Mouse (Mus musculus) forebrain, embryonic 12.5 days (tissue): Measurements from ENCODE around the gene Slc16a9. TPM values are rescaled to one million over a fixed set of nuclear protein-coding genes. Genes with fewer than 3 reads are reported as not detected.

ENCODE experiments used
- ATAC-seq: fragments of 200-750 bp; cut with Nextera tagmentation; 2 replicates; pipeline ENCODE4 v1.8.0; 2017; ENCODE audit warnings: moderate TSS enrichment; ENCODE audit not compliant: low FRiP score
- H3K27ac ChIP-seq: fragments of 300-500 bp; sonication (generic); 2 replicates; pipeline ENCODE4 v1.5.1; 2016; ENCODE audit warnings: mild to moderate bottlenecking
- H3K27me3 ChIP-seq: fragments of 300-500 bp; sonication (generic); 2 replicates; pipeline ENCODE4 v1.6.1; 2016; ENCODE audit warnings: mild to moderate bottlenecking
- H3K36me3 ChIP-seq: fragments of 300-500 bp; sonication (generic); replicated peaks from 2 replicates; pipeline ENCODE4 v1.6.1; 2016; ENCODE audit warnings: mild to moderate bottlenecking
- H3K4me1 ChIP-seq: fragments of 300-500 bp; sonication (generic); 2 replicates; pipeline ENCODE4 v1.6.1; 2016
- H3K4me2 ChIP-seq: fragments of 300-500 bp; sonication (generic); 2 replicates; pipeline ENCODE4 v1.6.1; 2016; ENCODE audit warnings: mild to moderate bottlenecking, moderate library complexity
- H3K4me3 ChIP-seq: fragments of 300-500 bp; sonication (generic); replicated peaks from 2 replicates; pipeline ENCODE4 v1.5.1; 2016; ENCODE audit warnings: mild to moderate bottlenecking
- H3K9ac ChIP-seq: fragments of 300-500 bp; sonication (generic); 2 replicates; pipeline ENCODE4 v1.6.1; 2016; ENCODE audit warnings: mild to moderate bottlenecking
- H3K9me3 ChIP-seq: fragments of 300-500 bp; sonication (generic); 2 replicates; pipeline ENCODE4 v1.6.1; 2016
- WGBS: fragments of 180-500 bp; shearing (Covaris S2); methylation state at CpG from one replicate; pipeline ENCODE4 v1.1.7; 2016; 5-methylcytosine and 5-hydroxymethylcytosine counted together
- polyA plus RNA-seq: library from polyadenylated mRNA; unstranded; fragments of >200 nt; fragmentation: Nextera tagmentation; extraction: Ambion mirVana; gene quantifications from 2 replicates; pipeline ENCODE4 v1.2.1, GENCODE M21; 2016

Gene Slc16a9
- polyA plus RNA-seq, result 0.74 and 0.82 TPM in 2 replicates

DNA sequence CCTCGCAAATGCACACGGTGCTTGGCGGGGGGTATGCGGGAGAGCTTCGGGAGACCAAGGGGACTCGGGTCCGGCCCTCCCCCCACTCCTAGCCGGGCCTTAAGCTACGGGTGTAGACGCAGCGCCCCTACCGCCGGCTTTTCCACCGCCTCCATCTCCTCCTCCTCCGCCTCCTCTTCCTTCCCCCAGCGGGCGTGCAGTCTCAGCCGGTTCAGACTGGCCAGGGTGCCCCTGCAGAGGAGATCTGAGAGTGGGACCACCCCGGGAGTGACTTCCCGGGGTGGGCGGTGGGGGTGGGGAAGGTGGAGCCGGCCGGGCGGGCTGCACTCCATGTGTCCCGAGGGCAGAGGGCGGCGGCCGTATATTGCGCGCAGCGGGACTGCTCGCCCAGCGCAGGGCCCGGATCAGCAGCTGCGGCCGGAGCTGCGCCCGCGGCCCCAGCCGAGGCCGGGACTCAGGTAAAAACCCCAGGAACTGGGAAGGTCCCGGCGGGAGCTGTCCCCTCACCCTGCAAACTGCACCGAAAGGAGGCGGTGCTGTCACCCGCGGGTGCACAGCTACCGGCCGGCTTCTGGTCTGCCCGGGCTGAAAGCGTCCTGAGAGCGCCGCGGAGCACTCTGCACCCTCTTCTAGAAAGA is at the start of gene Slc16a9:
Slc16a9 (plus strand) TSS at position 180 of the 638 bp plus-strand sequence.
- peak within 1 kb of the TSS; percentile 67 for H3K4me3 ChIP-seq
- peak; percentile 92 for ATAC-seq
- peaks cover 6% of the 10 kb centered on the region for H3K4me1 ChIP-seq
- peak within 1 kb of the TSS; percentile 98 for H3K4me2 ChIP-seq
- no peaks in the 10 kb centered on the region for H3K36me3 ChIP-seq
- peaks cover 46% of the 10 kb centered on the region for H3K27me3 ChIP-seq
- H3K27ac ChIP-seq, result no peak within 1 kb of the TSS
- 1% methylated on average over 51 of the region's 54 CpGs for WGBS
- peak within 1 kb of the TSS; percentile 64 for H3K9ac ChIP-seq
- no peaks in the 10 kb centered on the region for H3K9me3 ChIP-seq

DNA sequence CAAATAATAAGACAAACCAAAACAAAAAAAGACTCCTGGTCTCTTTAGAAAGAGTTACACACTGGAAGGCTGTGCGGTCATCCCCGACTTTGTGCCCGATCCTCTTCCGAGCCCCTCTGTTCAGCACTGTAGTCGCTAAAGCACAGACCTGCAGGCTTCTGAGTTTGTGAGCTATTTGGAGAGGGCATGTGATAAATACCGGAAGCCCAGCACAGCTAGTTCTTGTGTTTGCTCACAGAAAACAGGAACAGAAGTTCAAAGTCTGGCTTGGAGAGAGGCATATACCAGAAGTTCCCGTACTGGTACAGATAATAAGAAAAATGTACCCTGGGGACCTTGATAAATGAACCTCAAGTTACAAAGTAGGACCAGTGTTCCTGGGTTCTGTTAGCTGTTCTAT is 49.6 kb upstream of the Slc16a9 start:
- no peak for ATAC-seq
- Histone ChIP-seq H3K27me3 (no peaks in the 10 kb centered on the region), H3K27ac (no peak overlapping the region), H3K9ac (no peak overlapping the region), H3K4me1 (no peaks in the 10 kb centered on the region), H3K36me3 (peaks cover 12% of the 10 kb centered on the region), H3K9me3 (no peaks in the 10 kb centered on the region), H3K4me3 (no peak overlapping the region), H3K4me2 (no peak overlapping the region)
- WGBS, result 85% methylated on average over 7 of the region's 7 CpGs

- no peak overlapping the region for H3K4me3 ChIP-seq
- no peak overlapping the region for H3K27ac ChIP-seq
- no peaks in the 10 kb centered on the region for H3K9me3 ChIP-seq
- H3K9ac ChIP-seq, result no peak overlapping the region
- ATAC-seq, result no peak
- H3K4me2 ChIP-seq, result no peak overlapping the region
- peaks cover 12% of the 10 kb centered on the region for H3K36me3 ChIP-seq
- 63% methylated on average over 7 of the region's 7 CpGs for WGBS
- no peaks in the 10 kb centered on the region for H3K27me3 ChIP-seq
- H3K4me1 ChIP-seq, result no peaks in the 10 kb centered on the region
These were observed 49.1 kb upstream of the Slc16a9 start for GRCm38 (mm10) chr10:70195786-70196185.

- Histone ChIP-seq H3K9ac (no peak overlapping the region), H3K36me3 (peaks cover 12% of the 10 kb centered on the region), H3K9me3 (no peaks in the 10 kb centered on the region), H3K4me2 (no peak overlapping the region), H3K27ac (no peak overlapping the region), H3K27me3 (no peaks in the 10 kb centered on the region), H3K4me3 (no peak overlapping the region), H3K4me1 (peaks cover 5% of the 10 kb centered on the region; the same call in 1 of the 2 replicates)
- ATAC-seq, result no peak
- WGBS, result 91% methylated on average over 6 of the region's 6 CpGs
These were observed 48.2 kb upstream of the Slc16a9 start for GRCm38 (mm10) chr10:70196666-70197065.

DNA sequence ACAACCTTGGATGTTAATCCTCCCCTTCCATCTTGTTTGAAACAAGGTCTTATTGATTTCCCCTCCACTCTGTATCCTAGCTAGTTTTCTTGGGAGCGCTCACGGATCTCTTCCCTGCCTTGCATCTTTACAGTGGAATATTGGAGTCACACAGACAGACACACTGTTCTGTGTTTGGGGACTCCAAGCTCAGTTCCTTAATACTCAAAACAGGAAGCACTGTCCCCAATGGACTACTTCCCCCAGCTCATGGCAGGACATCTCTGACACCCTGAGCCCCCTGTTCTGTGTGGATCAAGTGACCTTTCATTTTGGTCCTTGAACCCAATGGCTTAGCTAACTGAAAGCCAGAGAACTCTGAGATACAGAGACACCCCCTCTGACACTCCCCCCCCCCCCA is 47.3 kb upstream of the Slc16a9 start:
- no peak for ATAC-seq
- no peak overlapping the region for H3K4me2 ChIP-seq
- peaks cover 9% of the 10 kb centered on the region for H3K36me3 ChIP-seq
- H3K27ac ChIP-seq, result no peak overlapping the region
- H3K4me1 ChIP-seq, result peaks cover 5% of the 10 kb centered on the region; the same call in 1 of the 2 replicates
- H3K9ac ChIP-seq, result no peak overlapping the region
- H3K4me3 ChIP-seq, result no peak overlapping the region
- H3K9me3 ChIP-seq, result no peaks in the 10 kb centered on the region
- WGBS, result 90% methylated on average over 2 of the region's 2 CpGs
- no peaks in the 10 kb centered on the region for H3K27me3 ChIP-seq

- no peaks in the 10 kb centered on the region for H3K9me3 ChIP-seq
- no peak for ATAC-seq
- peaks cover 5% of the 10 kb centered on the region; the same call in 1 of the 2 replicates for H3K4me1 ChIP-seq
- no peak overlapping the region for H3K4me2 ChIP-seq
- H3K27me3 ChIP-seq, result no peaks in the 10 kb centered on the region
- no peak overlapping the region for H3K9ac ChIP-seq
- H3K27ac ChIP-seq, result no peak overlapping the region
- H3K36me3 ChIP-seq, result peaks cover 5% of the 10 kb centered on the region
- WGBS, result 79% methylated on average over 6 of the region's 6 CpGs
- no peak overlapping the region for H3K4me3 ChIP-seq
These were observed 46.9 kb upstream of the Slc16a9 start for GRCm38 (mm10) chr10:70198012-70198411.

- no peaks in the 10 kb centered on the region for H3K9me3 ChIP-seq
- no peak overlapping the region for H3K9ac ChIP-seq
- no peak overlapping the region for H3K4me2 ChIP-seq
- H3K27me3 ChIP-seq, result no peaks in the 10 kb centered on the region
- no peak overlapping the region for H3K27ac ChIP-seq
- no peak for ATAC-seq
- WGBS, result 90% methylated on average over 7 of the region's 7 CpGs
- H3K4me1 ChIP-seq, result peaks cover 5% of the 10 kb centered on the region; the same call in 1 of the 2 replicates
- H3K36me3 ChIP-seq, result no peaks in the 10 kb centered on the region
- no peak overlapping the region for H3K4me3 ChIP-seq
These were observed 45.9 kb upstream of the Slc16a9 start for GRCm38 (mm10) chr10:70198951-70199463.

- Histone ChIP-seq H3K4me2 (no peak overlapping the region), H3K4me1 (peaks cover 5% of the 10 kb centered on the region; the same call in 1 of the 2 replicates)
- 85% methylated on average over 6 of the region's 6 CpGs for WGBS
These were observed 45.3 kb upstream of the Slc16a9 start for GRCm38 (mm10) chr10:70199466-70200210.

GRCm38 (mm10) chr10:70200889-70201500 is 43.9 kb upstream of the Slc16a9 start:
- H3K27me3 ChIP-seq, result no peaks in the 10 kb centered on the region
- WGBS, result 25% methylated on average over 12 of the region's 12 CpGs
- H3K4me2 ChIP-seq, result peak overlapping the region; percentile 3; the same call in 1 of the 2 replicates
- H3K9ac ChIP-seq, result no peak overlapping the region
- H3K4me3 ChIP-seq, result no peak overlapping the region
- no peak overlapping the region for H3K27ac ChIP-seq
- ATAC-seq, result peak; percentile 30; the same call in 1 of the 2 replicates
- peaks cover 5% of the 10 kb centered on the region; the same call in 1 of the 2 replicates for H3K4me1 ChIP-seq
- H3K9me3 ChIP-seq, result no peaks in the 10 kb centered on the region
- H3K36me3 ChIP-seq, result no peaks in the 10 kb centered on the region

More at GRCm38 (mm10) chr10:70199466-70200210, 45.3 kb upstream of the Slc16a9 start:
- ATAC-seq, result no peak
- no peak overlapping the region for H3K9ac ChIP-seq
- no peaks in the 10 kb centered on the region for H3K9me3 ChIP-seq
- H3K27ac ChIP-seq, result no peak overlapping the region
- H3K36me3 ChIP-seq, result no peaks in the 10 kb centered on the region
- no peaks in the 10 kb centered on the region for H3K27me3 ChIP-seq
- no peak overlapping the region for H3K4me3 ChIP-seq

DNA sequence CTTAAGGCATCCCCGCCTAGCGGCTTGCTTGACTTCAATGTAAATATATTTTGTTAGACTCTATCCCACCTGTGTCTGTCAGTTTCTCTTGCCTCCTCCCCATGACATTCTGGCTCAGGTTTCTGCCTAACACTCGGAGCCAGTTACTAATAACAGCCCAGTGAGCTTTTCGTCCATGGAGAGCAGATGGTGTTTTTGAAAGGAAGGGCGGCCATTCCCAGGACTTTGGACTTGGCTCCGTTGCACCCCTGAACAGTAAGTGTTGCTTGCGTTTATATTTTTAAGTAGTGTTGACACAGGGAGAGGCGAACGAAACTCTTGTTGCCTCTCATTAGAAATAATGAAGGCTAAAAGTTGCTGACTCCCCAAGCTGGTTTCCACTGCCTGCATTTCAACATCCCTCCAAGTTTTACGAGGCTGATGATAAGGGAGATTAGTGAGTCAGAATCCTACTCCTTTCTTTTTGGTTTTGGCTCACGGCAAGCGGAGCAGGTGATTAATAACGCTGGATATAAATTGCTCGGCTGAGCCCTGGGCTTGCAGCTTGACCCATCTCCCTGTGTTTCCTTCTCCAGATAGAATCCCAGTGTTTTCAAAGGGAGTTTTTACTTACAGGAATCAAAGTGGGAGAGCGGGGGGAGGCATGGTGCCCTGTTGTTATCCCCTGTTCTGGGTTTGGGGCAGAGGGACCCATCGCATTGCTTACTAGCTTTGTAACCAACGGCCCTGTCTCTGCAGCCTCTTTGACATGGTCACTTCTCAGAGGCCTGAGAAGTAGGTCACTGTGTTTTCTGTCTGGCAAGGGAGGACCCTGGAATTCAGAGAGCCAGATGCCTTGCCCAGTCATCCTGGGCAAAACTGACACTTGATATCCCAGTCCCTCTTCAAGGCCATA is 40.1 kb upstream of the Slc16a9 start, which contains the start of gene Mrln:
Mrln (plus strand) TSS at position 160 of the 895 bp plus-strand sequence.
- Histone ChIP-seq H3K27ac (no peak within 1 kb of the TSS), H3K27me3 (no peaks in the 10 kb centered on the region), H3K9ac (no peak within 1 kb of the TSS), H3K9me3 (no peaks in the 10 kb centered on the region), H3K36me3 (no peaks in the 10 kb centered on the region), H3K4me1 (peaks cover 5% of the 10 kb centered on the region; the same call in 1 of the 2 replicates), H3K4me2 (no peak within 1 kb of the TSS), H3K4me3 (no peak within 1 kb of the TSS)
- WGBS, result 68% methylated on average over 17 of the region's 17 CpGs
- ATAC-seq, result no peak

GRCm38 (mm10) chr10:70211281-70211680 is 33.6 kb upstream of the Slc16a9 start:
- no peaks in the 10 kb centered on the region for H3K9me3 ChIP-seq
- H3K4me3 ChIP-seq, result no peak overlapping the region
- 82% methylated on average over 9 of the region's 9 CpGs for WGBS
- H3K27me3 ChIP-seq, result no peaks in the 10 kb centered on the region
- H3K4me1 ChIP-seq, result no peaks in the 10 kb centered on the region
- no peak for ATAC-seq
- H3K9ac ChIP-seq, result no peak overlapping the region
- no peak overlapping the region for H3K27ac ChIP-seq
- H3K4me2 ChIP-seq, result no peak overlapping the region
- H3K36me3 ChIP-seq, result no peaks in the 10 kb centered on the region
